Mouse (Mus musculus) regulatory T cell (primary cell): ENCODE measurements at regions not wholly inside any gene's neighbourhood (a gene's known extent, or its start where the extent isn't known, plus 50 kb on each side); places are given as distances from the start of the nearest gene placed in this dataset.

Source experiments
- in situ Hi-C: fragments of 300-600 bp; cut with MboI, MseI; formaldehyde crosslinking; loops from one replicate; pipeline ENCODE4 v1.15.1; 2025; ENCODE audit warnings: high pct_unique_total_duplicates

GRCm38 (mm10) chr2:171348156-171348555, 616.5 kb downstream of the Dok5 start:
- in situ Hi-C loops, result no loop called here

GRCm38 (mm10) chr2:171333816-171334757, 602.5 kb downstream of the Dok5 start:
- in situ Hi-C loops, result no loop called here

GRCm38 (mm10) chr2:171332826-171333225, 601.2 kb downstream of the Dok5 start:
- in situ Hi-C loops, result no loop called here

GRCm38 (mm10) chr2:171331529-171331928, 599.9 kb downstream of the Dok5 start:
- in situ Hi-C loops, result no loop called here

GRCm38 (mm10) chr2:171326909-171327308, 595.3 kb downstream of the Dok5 start:
- in situ Hi-C loops, result no loop called here

GRCm38 (mm10) chr2:171308486-171308885, 576.9 kb downstream of the Dok5 start:
- in situ Hi-C loops, result no loop called here

- in situ Hi-C loops, result no loop called here
Observed at GRCm38 (mm10) chr2:171306000-171306399, 574.4 kb downstream of the Dok5 start.

GRCm38 (mm10) chr2:171298519-171298918, 566.9 kb downstream of the Dok5 start:
- in situ Hi-C loops, result no loop called here

- in situ Hi-C loops, result no loop called here
Observed at GRCm38 (mm10) chr2:171295603-171296002, 564.0 kb downstream of the Dok5 start.

- in situ Hi-C loops, result no loop called here
Observed at GRCm38 (mm10) chr2:171292579-171292978, 561.0 kb downstream of the Dok5 start.

- in situ Hi-C loops, result no loop called here
Observed at GRCm38 (mm10) chr2:171285719-171286394, 554.2 kb downstream of the Dok5 start.

GRCm38 (mm10) chr2:171280132-171280531, 548.5 kb downstream of the Dok5 start:
- in situ Hi-C loops, result no loop called here

- in situ Hi-C loops, result no loop called here
Observed at GRCm38 (mm10) chr2:171279319-171279718, 547.7 kb downstream of the Dok5 start.

- in situ Hi-C loops, result no loop called here
Observed at GRCm38 (mm10) chr2:171253194-171253593, 521.6 kb downstream of the Dok5 start.

- in situ Hi-C loops, result no loop called here
Observed at GRCm38 (mm10) chr2:171245391-171245790, 513.8 kb downstream of the Dok5 start.

GRCm38 (mm10) chr2:171242356-171242755, 510.7 kb downstream of the Dok5 start:
- in situ Hi-C loops, result no loop called here

GRCm38 (mm10) chr2:171237276-171237960, 505.8 kb downstream of the Dok5 start:
- in situ Hi-C loops, result no loop called here

- in situ Hi-C loops, result no loop called here
Observed at GRCm38 (mm10) chr2:171232812-171233211, 501.2 kb downstream of the Dok5 start.

- in situ Hi-C loops, result no loop called here
Observed at GRCm38 (mm10) chr2:171231288-171232050, 499.9 kb downstream of the Dok5 start.

- in situ Hi-C loops, result no loop called here
Observed at GRCm38 (mm10) chr2:171230536-171230935, 498.9 kb downstream of the Dok5 start.

- in situ Hi-C loops, result no loop called here
Observed at GRCm38 (mm10) chr2:171228229-171228628, 496.6 kb downstream of the Dok5 start.
